Mouse (Mus musculus): ENCODE results near the gene Tlnrd1.

Gene Tlnrd1

DNA sequence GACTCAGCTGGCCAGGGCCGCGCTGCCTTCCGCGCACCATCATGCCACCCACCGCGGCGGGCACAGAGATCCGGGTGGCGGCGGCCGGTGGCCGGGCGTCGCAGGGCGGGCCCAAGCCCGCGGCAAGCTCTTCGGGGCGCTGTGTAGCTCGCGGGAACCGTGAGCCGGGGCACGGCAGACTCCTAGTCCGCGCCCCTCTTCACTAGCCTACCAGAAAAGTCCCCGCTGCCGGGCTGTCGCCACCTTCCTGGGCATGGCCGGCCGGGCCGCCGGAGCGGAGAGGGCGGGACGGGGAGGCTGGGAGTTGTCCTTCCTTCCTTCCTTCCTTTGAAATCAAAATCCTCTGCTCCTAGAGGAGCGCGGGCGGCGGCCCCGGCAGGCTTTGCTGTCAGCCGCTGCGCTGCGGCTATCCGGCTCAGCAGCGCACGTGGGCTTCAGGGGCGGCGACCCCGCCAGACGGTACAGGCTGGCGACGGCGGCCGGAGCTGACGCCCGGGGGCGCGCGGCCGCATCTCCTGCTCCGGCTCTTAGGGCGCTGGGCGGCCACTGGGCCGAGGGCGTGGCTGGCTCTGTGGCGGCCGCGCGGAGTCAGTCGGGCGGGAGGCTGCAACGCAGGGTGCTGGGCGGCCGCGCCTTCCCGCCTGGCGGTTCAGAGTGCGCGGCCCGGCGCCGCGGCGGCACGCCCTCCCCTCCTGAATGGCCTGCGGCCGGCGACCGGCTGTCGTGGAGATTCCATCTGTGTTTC, 657 bp downstream of the Tlnrd1 start:
- DNase-seq = peak; percentile 88

DNA sequence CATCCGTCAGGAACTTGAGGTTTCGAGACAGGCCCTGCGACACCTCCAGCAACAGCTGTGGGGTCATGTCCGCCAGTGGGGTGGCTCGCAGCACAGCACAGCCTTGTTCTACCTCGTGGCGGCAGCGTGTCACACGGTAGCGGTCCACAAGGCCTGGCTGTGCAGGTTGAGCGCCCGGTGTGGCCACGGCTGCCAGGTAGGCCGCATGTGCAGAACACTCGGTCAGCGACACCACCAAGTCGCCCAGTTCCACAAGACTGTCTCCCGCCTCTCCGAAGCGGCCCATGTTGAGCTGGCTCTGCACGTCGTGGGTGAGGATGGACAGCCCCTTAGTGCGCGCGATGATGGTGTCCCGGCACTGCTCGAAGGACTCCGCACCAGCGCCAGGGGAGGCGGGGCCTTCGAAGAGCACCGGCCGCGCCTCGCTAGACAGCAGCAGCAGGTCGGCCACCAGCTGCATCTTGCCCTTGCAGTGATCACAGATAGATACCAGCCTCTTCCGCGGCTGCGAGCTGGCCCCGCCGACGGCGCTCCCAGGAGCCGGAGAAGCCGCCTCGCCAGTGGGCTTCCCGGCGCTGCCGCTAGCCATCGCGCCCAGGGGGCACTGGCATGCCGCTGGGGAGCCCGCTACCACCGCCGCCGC, 1.4 kb downstream of the Tlnrd1 start:
- DNase-seq = peak; percentile 77

DNA sequence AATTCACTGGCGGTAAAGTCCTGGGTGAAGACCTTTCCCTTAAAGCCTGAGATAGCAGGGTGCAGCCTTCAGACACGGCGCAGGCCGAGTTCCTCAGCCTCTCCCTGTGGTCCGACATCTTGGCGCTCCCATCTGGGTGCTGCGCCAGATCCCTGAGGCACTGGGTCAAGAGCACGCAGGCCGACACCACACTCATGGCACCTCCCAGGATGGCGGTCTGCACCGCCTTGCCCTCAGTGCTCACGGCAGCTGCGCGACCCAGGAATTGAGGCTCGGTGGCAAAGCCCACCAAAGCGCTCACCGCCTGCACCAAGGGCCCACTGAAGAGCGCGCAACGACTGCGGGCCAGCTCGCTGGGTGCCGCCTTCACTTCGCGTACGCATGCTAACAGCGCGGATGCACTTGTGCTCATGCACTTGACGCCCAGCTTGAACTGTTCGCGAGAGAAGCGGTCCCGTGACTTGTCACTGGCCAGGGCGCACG, 1.9 kb downstream of the Tlnrd1 start:
- no peak for DNase-seq

DNA sequence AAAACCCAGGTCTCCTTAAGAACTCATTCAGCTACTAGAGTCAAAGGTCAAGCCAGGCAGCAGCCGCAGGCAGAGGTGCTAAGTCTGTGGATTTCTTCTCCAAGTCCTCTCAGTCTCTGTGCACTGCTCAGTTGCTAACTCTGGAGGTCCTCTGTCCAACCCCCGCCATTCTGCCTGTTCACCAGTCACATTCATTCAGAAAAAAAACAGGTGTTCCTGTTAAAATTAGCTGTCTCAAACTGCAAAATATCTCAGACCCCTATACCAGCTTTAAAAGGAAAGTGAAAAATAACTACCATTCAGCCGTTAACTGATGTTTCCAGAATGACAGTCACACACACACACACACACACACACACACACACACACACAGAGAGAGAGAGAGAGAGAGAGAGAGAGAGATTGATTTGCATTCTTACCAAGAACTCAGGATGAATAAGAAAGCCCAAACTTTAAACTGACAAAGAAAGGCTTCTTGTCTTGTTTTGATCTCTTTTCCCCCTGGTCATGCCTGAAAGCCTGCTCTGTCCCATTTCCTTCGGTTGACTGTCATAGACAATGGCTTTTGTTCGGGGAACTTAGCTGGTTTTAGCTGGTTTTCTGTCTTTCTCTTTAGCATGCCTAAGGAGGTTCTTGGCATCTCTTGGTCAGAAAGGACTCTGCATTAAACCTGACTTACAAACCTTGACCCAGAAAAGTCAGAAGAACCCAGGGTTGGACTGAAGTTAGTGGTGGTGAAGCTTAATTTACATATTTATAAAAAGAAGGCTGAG, 5.2 kb downstream of the Tlnrd1 start:
- no peak for DNase-seq

DNA sequence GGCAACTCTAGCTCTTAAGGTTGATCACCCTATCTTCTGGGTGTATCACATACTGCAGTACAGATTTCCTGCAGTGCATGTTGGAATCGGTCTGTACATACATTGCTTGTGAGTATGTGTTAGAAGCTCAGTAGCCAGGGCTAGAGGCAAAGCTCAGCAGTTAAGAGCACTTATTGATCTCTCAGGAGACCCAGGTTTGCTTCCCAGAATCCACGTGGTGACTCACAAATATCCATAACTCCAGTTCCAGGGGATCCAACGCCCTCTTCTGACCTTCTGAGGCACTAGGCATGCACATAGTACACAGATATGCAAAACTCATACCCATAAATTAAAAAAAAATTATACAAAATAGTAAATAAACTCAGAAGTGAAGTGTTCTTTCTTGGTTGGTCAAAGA, 7.0 kb downstream of the Tlnrd1 start:
- no peak for DNase-seq

DNA sequence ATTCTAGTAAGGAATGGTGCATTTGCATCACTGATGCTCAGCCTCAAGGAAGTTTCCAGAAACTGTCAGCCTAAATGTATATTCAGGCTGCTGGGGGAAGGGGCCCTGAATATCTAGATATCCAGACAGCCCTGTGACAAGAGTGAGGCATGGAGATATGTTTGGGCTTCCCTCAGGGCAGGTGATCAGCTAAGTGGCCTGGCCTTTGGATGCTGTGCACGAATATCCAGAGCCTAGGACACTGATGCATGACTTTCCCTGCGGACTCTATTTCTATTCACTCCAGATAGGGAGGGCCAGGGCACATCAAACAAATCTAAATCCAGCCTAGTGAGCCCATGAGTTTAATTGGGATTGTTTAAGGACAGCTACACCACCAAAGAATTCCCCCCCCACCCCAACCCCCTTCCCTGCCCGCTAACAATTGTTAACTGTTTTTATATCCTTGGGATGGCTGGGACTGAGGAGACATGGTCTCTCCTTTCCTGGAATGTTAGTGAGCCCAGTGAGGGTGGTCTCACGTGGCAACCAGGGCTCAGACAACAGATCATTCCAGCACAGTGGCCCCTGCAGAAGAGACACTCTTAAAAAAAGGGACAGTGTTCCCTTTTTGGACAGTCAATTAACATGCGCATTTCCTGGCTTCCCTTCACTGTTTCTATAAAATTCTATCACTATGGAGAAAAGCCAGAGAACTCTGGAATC, 14.1 kb downstream of the Tlnrd1 start:
- no peak for DNase-seq

DNA sequence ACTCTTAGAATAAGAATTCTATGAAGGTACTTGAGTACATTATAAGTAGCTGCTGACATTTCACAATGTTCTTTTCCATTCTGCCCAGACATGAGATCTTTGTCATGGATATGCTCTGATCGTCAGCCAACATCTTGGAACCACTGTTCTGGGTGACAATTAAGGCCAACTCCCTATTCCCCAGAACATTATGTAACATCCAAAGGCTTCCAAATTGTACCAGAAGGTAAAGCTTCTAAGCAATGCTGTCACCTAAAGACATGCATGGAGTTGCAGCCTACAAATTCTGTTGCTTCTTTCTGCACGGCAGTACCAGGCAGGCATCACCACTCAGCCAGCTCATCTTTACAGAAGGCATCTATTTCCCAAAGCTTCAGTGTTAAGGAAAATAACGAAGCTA, 15.9 kb downstream of the Tlnrd1 start:
- no peak for DNase-seq

DNA sequence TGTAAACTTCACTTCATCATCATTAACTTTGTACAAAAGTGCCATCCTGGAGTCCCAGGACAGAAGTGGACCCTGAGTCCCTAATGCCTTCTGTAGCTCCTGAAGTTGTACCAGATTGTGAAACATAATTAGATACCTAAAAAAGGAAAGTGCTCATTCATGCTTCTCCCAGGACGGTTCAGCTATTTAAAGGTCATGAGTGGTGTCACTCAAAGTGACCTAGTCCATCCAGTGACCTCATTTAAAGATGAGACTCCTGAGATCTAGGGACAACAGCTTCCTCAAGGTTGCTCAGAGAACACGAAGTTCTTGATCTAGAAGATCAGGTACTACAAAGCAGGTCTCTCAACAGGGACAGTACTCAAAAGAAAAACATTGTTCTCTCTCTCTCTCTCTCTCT, 20.6 kb downstream of the Tlnrd1 start:
- DNase-seq = no peak

DNA sequence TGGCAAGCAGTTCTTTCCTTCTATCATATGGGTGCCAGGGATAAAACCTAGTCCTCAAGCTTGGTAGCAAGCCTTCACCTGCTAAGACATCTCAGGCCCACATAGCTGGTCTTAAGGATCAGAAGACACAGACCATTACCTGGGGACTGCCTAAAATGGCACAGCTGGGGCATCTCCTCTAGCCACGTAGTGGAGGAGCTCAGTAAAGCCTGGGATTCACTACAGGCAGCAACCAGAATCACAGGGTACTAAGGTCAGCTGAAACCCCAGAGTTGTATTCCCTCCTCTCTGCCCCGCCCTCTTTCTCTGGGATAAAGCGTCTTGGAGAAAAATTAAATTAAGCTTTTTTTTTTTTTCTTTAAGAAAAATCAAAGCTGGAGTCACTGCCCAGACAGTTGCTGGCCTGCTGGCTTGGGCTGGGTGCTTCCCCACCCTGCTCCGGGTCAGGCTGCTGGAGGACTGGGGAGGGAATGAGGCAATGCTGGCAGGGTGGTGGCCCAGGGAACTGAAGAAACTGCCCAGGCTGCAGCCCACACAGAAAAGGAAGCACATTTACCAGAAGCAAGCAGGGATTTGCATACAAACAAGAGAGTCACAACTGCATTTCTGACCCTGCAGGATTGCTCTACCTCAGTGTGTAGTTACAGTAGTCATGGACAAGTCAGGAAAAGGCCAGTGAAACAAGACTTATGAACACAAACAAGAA, 24.6 kb downstream of the Tlnrd1 start:
- DNase-seq = peak; percentile 75

DNA sequence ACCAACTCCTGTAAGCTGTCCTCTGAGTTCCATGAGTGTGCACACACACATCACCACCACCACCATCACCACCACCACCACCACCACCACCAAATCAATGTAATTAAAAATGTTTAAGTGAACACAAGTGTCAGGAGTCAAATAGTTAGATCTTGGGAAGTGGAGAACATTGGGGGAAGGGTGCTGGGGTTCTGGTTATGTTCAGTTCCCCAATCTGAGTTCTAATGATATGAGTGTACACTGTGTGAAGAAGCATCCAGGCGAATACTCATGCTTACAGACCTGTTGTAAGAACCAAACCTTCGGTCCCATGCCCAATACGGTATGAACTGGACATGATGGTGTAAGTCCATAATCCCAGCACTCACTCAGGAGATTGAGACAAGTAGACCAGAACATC, 26.2 kb downstream of the Tlnrd1 start:
- DNase-seq = no peak

DNA sequence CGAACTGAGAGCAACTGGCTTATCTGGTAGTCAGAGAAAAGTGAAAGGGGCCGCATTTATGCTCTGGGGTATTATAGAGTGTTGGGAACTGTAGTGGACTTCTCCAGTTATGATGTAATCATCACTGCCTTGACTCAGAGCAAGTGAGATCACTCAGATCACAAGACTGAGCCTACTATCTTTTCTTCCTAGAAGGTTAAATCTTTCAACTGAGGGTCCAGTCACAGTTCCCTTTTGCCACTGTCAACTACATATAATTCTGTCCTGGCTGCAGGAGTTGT, 27.0 kb downstream of the Tlnrd1 start:
- no peak for DNase-seq

DNA sequence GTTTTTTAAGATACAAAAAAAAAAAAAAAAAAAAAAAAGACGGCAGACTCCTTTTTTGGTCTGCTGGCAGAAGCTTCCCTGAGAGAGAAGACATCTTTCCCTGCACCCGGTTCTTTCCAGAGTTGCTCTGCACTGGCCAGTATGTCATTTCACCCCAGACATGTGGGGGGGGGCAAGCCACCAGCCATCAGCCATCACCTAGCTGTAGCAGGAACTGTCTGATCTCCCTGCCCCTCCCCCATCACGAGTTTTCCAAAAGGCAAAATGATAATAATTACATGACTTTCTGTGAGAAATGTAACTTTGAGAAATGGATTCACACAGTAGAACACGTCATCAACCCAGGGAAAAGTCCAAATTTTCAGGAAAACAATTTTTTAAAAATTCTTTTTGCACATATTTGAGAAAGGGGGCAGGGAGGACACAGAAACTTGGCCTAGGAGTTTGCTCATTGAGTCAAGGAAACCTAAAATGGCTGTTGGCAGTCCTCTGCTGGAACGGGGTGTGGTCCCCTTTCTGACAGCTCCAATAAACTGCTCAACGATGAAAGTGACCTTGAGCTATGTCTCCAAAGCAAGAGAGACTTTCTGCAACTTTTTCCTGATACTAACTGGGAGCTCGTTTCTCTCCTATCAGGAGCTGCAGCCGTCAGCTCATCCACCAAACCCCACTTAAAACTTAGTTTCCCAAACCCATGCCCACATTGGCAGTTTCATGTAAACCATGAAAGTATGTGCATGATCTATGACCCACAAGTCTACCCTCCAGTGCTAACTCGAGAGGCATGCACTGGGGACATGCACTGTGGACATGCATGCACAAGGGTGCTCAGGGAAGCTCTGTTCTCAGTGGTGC, 27.5 kb downstream of the Tlnrd1 start:
- DNase-seq = peak; percentile 94

DNA sequence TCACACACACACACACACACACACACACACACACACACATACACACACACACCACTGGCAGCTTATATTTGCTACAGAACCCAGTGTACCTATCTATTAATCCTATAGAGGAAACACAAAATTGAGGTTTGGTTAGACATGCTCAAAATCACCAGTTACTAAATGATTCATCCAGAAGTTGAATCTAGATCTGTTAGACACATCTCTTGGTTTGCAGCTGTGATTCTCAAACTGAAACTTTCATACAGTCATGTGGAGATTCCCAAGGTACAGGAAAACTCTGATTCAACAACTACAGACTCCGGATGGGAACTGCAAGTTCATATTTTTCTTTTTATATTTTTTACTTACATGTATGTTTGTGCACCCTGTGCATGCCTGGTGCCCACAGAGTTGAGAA, 28.9 kb downstream of the Tlnrd1 start:
- DNase-seq = no peak

DNA sequence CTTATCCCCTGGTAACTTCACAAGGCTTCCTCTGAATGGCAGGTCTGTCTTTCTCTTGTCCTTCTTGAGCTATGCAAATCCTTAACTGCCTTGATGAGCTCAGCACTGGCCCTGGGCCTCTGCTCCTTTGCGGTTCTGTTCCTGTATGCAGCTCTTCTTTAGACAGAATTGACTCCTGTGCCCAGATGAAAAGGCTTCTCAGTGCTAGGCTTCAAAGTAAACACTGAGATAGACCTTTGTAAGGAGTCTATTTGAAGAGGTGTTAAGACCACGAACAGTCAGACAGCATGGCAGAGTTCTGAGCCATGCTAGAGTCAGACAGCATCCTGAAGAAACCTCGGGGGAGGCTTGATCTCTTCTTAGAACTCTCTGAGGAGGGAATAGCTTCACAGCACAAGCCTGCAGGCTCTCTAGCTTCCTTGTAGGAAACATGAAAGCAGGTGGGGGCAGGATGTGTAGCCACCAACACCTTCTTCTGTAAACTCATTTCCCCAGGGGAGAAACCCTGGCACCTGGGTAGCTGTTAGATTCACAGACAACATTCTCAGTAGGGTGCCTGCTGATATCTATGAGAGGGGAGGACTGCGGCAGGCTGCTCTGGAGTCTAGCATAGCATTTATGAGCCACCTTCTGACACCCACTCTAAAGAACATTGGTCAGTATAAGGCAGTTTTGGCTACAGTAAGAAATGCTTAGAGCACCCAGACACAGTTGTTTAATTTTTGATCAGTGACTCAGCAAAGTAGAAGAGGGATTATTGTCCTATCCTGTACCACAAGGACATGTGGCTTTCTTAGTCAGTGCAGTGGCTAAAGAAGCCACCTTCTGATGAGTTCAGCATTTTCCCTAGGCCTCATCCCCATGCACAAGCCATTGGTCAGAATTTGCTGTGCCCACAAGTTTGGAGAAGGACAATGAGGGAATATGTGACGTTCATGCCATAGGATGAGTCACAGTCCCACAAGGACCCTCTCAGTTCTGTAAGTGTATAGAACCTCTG, 31.4 kb downstream of the Tlnrd1 start:
- DNase-seq = no peak

DNA sequence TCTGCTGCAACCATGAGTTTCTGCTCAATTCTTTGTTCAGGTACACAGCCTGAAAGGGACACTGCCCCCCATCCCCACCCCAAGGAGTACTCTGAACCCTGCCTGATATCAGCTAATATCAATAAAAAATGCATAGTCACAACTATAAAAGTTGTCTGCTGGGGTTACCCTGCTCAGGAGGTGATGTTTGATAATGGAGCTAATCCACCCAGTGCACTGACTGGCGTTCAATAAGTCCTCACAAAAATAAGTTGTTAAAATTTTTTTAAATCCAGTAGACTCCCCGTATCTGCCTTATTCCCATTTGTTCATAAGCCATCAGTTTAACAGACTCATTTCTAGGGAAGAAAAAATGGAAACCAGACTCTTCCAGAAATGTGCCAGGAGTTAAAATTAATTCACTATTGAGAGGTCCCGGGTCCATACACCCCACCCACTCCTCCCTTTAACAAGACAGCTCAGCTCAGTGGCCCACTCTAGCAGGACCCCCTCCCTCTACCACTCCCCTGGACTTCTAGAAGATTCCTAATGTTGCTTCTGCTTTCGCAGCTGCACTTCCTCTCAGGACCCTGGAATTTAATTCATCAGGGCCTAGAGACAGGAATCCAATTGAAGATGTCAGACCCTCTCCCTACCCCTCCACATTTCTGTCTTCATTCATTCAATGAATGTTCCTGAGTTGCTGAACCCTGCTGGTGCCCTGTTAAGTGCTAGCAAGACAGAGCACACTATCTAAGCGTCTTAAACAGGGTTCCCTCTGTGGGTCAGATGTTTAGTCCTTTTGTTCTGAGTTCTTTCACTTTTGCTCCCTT, 32.3 kb downstream of the Tlnrd1 start:
- no peak for DNase-seq

DNA sequence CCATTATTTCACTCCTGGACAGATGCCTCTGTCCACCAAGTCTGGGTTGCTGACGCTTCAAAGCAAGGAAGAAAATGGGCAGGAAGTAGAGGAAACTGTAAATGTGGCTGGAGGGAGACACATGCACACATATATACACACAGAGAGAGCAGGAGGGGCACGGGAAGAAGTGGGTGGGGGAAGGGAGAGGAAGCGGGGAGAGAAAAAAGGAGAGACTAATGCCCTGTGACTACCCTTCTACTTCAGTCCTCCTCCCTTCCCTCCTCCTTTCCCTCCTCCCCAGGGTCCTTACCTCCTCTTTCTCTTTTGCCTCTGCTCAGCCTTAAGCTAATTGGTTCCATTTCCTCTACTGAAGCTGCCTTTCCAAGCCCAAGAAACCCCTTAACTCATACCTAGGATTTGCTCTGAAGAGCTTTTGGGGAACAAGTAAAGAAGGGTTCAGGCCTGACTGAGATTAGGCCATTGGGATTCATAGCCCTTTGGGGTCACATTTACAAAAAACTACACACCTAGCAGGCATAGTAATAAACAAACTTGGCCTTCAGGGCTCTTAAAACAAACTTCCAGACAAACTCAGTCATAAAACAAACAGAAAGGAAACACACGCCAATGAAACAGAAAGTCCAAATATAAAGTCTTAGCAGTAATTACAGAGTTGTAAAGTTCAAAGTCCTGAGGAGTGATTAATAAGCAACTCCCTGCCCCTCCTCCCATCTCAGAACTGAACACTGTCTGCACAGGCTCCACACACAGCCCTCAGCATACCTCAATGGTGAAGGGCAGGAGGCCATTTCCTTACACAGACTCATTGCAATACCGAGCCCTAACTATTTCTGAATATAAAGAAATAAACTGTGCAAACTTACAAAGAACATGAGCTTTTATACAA, 36.7 kb downstream of the Tlnrd1 start:
- peak; percentile 26 for DNase-seq

DNA sequence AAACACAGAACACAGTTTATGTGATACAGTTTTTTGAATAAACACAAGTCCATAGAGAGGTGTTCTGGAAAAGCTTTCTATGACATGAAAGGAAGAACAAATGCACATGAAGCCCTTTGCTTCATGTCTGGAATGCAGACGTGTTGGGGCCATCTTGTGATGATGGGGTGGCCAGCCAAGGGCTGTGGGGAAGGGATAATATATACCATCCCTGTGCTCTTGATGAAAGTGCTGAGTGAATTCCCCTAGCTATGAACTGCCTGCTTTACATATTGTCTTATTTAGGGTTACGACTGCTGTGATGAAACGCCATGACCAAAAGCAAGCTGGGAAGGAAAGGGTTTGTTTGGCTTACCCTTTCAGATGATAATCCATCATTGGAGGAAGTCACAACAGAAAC, 39.3 kb downstream of the Tlnrd1 start:
- no peak for DNase-seq

DNA sequence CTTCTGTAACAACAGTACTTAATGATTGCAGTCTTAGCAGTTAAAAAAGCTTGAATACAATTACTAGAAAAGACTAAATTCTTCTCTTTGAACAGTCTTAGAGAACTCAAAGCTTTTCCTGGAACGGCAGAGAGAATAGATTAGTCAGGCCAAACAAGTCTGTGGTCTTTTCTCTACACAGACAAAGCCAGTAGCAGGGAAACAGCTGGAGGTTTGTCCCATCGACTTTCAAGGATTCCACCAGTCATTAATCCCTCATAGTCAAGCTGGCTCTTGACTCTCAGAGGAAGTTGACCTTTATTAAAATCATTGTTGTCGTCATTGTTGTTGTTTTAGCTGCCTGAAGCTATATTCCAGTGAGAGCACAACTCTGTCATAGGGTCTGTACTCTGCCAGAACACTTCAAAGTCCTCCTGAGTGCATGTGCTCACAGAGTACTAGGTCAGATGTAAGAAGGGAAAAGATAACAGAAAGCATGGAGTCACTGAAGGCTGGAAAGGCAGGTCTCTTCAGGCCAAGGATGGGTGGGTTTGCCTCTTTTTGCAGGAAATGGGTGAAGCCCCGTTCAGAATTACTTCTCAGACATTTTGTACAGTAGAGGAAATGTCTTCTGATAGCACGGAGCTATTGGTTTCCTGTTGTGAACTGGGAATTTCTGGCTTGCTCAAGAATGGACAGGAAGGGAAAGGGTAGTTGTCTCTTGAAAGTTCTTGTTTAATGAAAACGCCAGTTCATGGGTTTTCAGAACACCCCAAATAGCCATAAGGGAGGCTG, 41.4 kb downstream of the Tlnrd1 start:
- peak; percentile 26 for DNase-seq
